Mouse (Mus musculus) cerebellum, adult 11-12 months (tissue): ENCODE measurements around the gene B430218F22Rik.
"Not testable (repeated sequence)": the region's sequence is repeated elsewhere in the genome, so short reads cannot be mapped to it uniquely, and the experiment has no call there.

Experiments used
- DNase-seq: peaks from one replicate; pipeline ENCODE4 v3.0.0; 2022

B430218F22Rik gene

DNA sequence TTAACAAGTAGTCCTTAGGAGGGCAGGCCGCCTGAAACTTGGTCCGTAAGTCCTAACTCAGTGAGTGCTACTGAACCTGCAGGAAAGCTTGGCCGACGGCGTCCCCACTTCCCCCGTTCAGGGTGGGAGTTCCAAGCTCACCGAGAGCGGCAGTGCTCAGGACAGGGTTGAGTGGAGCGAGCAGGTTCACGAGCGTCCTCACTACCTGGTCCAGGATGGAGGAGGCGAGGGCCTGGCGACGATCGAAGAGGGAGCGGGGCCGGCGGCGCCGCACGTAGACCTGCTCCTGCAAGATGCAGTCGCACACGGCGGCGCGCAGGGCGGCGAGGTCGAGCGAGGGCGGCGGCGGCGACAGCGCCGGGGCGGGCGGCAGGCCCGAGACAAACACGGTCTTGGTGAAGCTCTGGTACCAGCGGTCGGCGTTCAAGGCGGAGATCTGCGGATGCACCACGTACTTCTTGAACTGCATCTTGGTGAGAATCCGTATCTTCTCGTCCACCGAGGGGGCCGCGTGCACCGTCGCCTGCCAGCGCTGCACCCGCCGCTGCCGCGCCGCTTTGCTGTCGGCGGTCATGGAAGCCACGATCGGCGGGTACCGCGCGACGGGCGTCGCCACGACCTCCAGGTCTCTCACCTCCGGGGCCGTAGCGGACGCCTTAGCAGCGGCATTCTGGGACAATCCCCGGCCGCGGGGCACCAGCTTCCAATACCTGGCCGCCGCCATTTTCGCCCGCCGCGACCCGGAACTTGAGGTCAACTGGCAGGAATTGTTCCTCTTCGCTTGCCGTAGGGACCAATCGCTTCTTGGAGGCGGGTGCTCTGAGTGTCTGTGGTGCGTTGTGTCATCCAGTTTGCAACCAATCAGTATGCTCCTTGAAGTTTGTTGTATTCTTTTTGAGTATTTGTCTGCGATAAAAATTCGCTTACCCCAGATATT is at the start of gene B430218F22Rik, which contains the start of gene Mrps30:
TSS of gene B430218F22Rik (plus strand) at position 120 of the 937 bp plus-strand sequence.
TSS of gene Mrps30 (minus strand) at position 742 of the 937 bp plus-strand sequence.
- DNase-seq = peak; percentile 92

DNA sequence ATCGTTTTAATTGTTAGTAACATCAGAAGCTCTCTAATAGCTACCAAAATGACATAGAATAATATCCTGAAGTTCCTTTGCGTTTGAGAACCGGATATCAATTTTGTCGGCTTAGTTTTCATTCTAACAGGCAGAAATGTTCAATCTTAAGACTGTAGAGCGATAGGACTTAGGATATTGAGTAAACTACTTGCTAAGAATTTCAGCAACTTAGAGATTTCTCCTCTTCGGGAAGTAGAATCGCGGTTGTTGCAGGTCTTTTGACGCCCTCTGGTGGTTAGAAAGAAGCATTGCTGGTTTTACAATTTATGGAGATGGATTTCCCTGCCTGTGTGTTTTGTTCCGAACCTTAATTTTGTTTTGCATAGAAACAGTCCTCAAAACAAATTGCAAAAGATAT is 36.2 kb upstream of the B430218F22Rik start:
- no peak for DNase-seq

DNA sequence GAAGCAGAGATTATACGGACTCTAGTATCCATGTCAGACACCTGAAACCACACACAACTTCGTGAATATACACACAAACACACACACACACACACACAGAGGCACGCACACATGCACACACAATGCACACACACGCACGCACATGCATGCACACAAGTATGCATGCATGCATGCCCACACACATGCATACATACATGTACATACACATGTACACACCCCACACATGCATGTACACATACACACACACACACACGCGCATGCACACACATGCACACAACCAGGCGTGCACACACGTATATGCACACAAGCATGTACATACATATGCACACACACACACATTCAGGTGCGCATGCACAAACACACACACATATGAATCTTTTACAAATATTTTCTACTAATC is 35.6 kb upstream of the B430218F22Rik start:
- no peak for DNase-seq

DNA sequence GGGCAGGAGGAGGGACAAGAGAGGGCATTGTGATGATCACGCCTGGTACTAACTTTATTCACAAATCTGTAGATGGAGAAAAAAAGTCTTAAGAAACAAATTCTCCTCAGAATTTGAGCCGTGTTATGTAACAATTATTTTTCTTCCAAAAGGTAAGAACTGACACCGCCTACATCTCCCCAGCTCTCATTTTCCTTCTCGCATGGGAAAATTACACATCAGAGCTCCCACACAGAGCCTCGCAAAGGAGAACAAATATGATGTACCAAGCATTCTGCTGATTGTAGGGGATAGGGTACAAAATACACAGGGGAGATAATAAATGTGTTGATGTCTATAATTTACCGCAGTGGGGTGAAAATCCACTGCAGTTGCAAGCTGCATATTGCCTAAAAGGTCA is 23.1 kb upstream of the B430218F22Rik start:
- DNase-seq = no peak

DNA sequence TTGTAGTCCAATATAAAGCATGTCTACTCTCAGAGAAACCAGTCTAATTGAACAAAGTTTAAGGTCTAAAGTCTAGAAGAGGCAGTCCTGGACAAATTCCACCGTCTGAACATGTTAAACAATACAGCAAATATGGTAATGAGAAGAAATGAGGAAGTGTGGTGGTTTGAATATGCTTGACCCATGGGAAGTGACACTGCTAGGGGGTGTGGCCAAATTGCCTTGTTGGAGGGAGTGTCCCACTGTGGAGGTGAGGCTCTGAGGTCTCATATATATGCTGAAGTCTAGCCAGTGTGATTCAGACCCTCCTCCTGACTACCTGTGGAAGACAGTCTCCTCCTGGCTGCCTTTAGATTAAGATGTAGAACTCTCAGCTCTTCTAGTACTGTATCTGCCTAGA is 20.7 kb upstream of the B430218F22Rik start:
- no peak for DNase-seq

DNA sequence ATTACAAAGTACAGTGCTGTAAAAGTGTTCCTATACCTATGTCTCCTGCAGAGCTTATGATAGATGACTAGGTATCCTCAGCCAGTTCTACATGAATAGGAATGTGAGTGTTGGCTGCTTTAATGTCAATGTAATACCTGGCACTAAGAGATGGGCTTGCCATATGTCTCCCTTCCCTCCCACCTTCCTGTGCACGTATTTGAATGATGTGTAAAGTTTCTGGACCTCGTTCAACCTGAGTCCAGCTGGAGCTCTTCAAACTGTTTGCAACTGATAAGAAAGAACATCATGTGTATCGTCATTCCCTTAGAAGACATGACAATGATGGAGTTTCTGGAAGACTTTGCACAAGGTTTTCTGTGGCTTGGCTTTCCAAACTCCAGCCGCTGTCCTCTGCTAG is 13.6 kb upstream of the B430218F22Rik start:
- DNase-seq = no peak

DNA sequence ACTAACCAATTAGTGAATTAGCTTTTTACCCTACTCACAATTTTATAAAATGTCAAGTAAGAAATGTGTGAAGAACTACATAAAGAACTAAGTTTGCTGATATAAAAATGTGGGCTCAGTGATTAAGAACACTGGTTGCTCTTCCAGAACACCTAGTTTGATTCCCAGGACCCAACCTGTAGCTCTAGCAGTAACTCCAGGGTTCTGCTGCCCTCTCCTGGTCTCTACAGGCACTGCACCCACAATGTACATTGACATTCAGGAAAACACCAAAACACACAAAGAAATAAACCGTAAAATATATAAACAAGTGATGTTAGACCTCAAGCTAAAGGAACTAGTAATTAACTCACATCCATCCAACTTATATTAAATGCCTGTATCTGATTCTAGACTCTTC is 7.3 kb upstream of the B430218F22Rik start:
- peak; percentile 18 for DNase-seq

DNA sequence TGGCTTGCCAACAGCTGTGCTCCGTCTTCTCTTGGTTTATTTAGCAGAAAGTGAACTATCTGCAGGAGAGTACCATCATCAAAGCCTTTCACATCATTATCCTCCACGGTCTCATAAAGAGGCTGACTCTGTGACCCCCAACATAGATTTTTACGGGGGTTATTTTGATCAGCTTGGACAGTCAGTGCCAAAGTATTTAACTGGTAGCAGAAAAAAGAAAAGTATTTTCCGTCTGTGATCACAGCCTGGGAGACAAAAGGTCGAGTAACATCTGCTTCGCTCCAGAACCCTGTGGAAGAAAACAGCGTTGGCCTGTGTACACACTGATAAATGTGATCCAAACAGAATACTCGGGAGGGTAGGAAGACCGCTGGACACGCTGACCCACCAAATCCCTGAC is 6.0 kb upstream of the B430218F22Rik start:
- DNase-seq = no peak

DNA sequence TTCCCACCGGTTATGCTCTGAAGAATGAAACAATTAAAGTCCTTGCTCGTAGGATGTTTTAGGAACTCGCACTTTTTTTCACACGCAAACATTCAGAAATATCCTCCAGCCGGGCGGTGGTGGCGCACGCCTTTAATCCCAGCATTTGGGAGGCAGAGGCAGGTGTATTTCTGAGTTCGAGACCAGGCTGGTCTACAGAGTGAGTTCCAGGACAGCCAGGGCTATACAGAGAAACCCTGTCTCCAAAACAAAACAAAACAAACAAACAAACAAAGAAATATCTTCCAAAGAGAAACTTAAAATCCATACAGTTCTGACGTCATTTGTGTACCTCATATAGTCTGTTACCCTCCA is 995 bp downstream of the B430218F22Rik start:
- DNase-seq = not testable (repeated sequence)

DNA sequence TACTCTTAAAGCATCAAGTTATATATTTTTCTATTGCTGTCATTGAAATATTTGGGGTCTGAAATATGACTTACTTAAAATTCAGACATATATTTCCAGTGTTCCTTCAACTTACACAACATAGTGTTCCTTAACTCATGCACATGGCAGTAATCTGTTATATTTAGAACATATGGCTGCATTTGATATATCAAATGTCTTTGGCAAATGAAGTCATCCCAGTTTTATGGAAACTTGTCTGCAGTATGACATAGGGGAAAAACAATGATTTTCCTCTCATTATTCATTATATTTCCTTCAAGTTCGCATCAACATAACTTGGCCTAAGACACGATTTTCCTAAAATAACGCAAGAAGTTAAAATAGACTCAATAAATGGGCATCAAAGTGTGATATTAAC is 9.4 kb downstream of the B430218F22Rik start:
- DNase-seq = no peak

DNA sequence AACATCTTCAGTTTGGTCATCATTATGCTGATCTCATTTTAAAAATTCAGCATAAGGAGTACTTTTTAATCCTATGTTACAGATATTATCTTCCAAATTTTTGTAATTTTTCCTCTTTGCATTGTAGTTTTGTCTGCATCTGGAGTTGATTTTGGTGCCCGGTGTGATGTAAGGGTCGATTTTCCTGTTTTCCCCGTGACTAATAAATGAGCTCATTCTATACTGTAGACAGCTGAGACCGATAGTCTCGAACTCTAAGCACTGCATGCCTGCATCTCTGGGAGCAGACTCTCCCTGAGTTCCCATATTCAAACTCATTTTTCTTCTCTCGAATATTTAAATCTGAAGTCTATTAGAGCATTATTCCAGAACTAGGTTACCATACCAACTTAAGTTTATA is 13.9 kb downstream of the B430218F22Rik start:
- no peak for DNase-seq

DNA sequence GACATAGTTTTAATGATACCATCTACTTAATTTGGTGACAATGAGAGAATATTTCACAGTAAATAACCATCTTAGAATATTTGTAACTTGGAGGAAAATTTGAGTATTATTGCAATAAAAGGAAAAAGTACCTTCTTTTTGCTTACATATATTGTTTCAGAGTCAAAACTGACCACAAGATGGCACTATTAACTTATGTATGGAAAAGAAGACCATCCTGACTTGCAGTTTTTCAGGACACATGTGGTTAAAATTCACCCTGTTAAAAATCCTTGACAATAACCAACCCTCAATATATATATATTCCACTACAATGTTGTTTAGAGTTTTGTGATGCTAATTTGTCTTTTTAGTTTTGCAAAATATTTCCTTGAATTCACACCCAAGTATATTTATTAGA is 17.1 kb downstream of the B430218F22Rik start:
- DNase-seq = no peak

DNA sequence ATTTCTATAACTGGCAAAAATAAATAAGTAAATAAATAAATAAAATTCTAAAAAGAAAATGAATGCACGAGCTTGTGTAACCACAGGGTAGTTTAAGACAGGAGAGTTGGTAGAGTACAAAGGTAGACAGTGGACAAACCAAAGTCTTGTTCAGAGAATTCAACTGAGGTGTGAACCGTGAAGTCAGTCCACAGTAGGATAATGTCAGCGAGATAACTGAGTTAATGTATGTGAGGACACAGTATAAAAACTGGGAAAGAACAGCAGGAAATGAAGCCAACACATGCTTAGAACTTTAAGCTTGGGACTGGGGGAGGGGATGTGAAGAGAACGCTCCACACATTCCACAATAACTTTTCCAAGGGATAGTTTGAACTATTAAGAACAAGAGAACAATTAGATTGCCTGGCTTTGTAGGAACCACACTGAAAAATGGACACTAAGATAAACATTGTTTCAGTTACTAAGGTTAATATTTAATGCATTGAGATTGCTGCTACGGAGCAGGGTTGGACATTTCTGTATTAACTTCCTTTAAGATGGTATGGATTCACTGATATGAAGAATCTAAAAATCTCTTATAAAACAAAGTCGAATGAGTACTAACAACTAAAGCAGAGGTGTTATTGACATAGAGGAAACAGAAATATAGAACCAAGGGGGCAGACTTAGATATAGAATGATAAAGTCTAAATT is 25.0 kb downstream of the B430218F22Rik start:
- no peak for DNase-seq

DNA sequence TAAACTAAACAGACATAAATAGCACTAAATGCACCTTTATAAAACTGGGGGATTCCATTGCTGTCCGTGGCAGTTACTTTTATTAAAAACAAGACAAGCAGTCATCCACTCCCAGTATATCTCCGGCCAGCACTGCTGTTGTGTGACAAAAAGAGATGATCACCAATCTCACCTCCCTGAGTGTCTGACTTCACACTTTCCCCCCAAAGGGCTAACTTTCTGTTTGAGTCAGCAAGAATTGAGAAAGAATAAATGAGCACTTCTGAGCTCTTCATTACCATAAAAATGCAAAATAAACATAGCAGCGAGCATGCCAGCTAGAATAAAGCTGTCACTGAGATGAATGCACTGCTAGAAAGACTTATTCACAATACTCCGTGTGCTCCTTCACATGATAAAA is 31.7 kb downstream of the B430218F22Rik start:
- no peak for DNase-seq

DNA sequence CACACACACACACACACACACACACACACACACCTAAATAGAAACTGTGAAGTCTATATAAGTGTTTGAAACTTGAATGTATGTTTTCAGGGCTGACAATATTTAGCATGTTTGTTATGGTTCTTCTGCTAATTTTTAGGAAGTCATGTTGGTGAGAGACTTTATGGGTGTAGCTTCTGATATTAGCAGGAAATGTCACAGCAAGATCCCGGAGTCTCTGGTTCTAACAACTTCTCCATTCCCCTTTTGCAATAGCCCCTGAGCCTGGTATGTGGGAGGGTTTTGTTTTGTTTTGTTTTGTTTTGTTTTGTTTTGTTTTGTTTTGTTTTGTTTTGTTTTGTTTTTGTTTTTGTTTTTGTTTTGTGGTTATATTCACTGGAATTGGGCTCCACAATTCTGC is 34.0 kb downstream of the B430218F22Rik start:
- DNase-seq = no peak

DNA sequence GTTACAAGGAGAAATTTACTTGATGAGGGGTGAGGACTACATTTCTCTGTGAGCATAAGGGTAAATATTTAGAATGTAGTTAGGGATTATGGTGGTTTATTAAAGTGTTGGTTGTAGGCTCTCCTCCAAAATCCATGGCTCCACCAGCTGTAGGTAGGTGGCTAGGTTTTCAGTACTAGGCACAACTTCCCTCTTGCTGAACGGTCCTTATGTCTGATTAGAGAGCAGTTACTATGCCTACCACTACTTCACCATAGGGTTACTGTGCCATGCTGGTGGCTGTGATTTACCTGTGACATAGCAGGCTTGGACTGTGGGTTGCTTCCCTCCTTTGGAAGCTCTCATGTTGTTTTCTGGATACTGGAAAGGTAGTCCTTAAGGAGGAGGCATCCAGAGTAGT is 34.4 kb downstream of the B430218F22Rik start:
- no peak for DNase-seq
